Mouse (Mus musculus) myocyte (in vitro differentiated cells): ENCODE results near the gene Ccdc61.

Experiments
- E2F4 ChIP-seq: IDR thresholded peaks from one replicate; pipeline ENCODE4 v1.6.1; 2011; ENCODE audit warnings: mild to moderate bottlenecking, control low read depth, moderate library complexity; ENCODE audit not compliant: insufficient read depth
- MYOG ChIP-seq, 3 experiments: IDR thresholded peaks; one replicate each; pipeline ENCODE4 v1.6.1; 2011; ENCODE audit warnings: control low read depth in 2 of 3, low read depth in 2 of 3, mild to moderate bottlenecking in 2 of 3; ENCODE audit not compliant: insufficient read length in 2 of 3, control insufficient read depth in 1 of 3, insufficient read depth in 1 of 3
- POLR2A ChIP-seq: IDR thresholded peaks from one replicate; pipeline ENCODE4 v1.6.1; 2011; ENCODE audit warnings: low read depth, mild to moderate bottlenecking, control low read depth, moderate library complexity; ENCODE audit not compliant: insufficient read length
- SRF ChIP-seq: IDR thresholded peaks from one replicate; pipeline ENCODE4 v1.6.1; 2011; ENCODE audit warnings: low read depth; ENCODE audit not compliant: control insufficient read depth, insufficient read length
- TCF12 ChIP-seq: IDR thresholded peaks from one replicate; pipeline ENCODE4 v1.6.1; 2011; ENCODE audit warnings: mild to moderate bottlenecking, control low read depth; ENCODE audit not compliant: poor library complexity, insufficient read depth, severe bottlenecking
- TCF3 ChIP-seq: IDR thresholded peaks from one replicate; pipeline ENCODE4 v1.6.1; 2011; ENCODE audit warnings: low read depth, control low read depth; ENCODE audit not compliant: insufficient read length
- USF1 ChIP-seq: IDR thresholded peaks from one replicate; pipeline ENCODE4 v1.6.1; 2011; ENCODE audit warnings: low read depth, mild to moderate bottlenecking, control low read depth, moderate library complexity

DNA sequence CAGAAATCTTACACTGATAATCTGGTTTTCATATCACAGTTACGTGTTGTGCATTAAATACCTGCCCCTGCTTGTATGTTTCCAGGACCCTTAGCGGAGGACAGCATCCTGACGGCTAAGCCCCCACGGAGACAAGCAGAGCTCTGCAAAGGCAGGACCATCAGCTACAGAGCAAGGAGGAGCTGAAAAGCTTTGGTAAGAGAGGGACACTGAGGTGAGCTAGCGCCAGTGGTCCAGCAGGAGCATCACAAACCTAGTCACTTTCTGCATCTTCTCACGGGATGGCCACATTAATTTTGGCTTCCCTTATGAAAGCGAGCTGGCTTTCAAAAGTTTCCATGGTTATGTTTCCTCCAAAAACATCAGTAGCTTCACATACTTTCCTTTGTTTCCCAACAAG lies 37.4 kb downstream of the Ccdc61 start:
- TF ChIP-seq E2F4 = no peak
- TF ChIP-seq TCF3 = no peak
- no peak for TF ChIP-seq TCF12
- no peak for TF ChIP-seq USF1
- no peak for TF ChIP-seq POLR2A
- no peak for TF ChIP-seq SRF
- no peak for TF ChIP-seq MYOG (IDR thresholded peaks at IDR 0.05; ENCODE audit: control insufficient read depth in 1 of 3, insufficient read depth in 1 of 3, insufficient read length in 2 of 3, low read depth in 2 of 3)
